Mouse (Mus musculus): ENCODE data around the gene Uroc1.

Gene Uroc1

DNA sequence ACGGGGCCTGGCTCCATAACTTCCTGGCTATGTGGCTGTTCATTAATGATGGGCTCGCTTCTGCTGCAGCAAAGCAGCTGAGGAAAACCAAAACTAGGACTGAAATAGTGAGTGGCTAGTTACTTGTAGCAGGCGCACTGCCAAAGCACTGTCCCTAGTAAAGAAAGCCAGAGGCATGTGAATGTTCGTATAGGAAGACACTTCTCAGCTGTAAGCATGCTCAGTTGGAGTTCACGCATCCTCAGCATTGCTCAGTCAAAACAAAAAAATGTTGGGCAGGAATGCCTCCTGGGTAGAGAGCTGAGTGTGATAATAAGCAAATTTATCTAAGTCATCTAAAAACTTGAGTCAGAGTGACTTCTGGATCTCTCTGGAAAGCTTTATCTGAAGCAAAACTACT is 25.1 kb downstream of the Uroc1 start:
- DNase-seq (ENCODE audit: low spot score), result no peak

DNA sequence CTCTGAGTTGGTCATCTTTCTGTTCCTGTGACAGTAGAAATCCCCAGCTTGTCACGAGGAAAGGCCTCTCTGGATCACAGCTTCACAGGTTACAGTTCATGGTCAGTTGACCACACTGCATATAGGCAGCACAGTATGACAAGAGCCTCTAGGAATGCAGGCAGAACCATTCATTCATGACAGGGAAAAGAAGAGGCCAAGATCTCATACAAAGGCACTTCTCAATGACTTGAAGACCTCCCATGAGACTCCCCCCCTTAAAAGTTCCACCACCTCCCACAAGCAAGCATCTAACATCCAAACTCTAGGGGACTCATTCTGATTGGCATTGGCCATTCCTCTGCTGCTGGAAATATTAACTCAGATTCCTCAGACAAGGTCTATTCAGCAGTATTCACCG is 26.4 kb downstream of the Uroc1 start:
- no peak for DNase-seq (ENCODE audit: low spot score)

- no peak for DNase-seq (ENCODE audit: low spot score)
Observed at GRCm38 (mm10) chr6:90360024-90360781, 27.1 kb downstream of the Uroc1 start.

GRCm38 (mm10) chr6:90360922-90361614 is 28.0 kb downstream of the Uroc1 start:
- DNase-seq (ENCODE audit: low spot score), result no peak

GRCm38 (mm10) chr6:90363301-90363700 is 30.2 kb downstream of the Uroc1 start:
- DNase-seq (ENCODE audit: low spot score), result no peak

GRCm38 (mm10) chr6:90368976-90369724 is 36.1 kb downstream of the Uroc1 start, which contains the start of gene Zxdc:
Zxdc (plus strand) TSS chr6:90369492.
- peak; percentile 98 for DNase-seq (ENCODE audit: low spot score)

- peak; percentile 51 for DNase-seq (ENCODE audit: low spot score)
Observed at GRCm38 (mm10) chr6:90369725-90370553, 36.9 kb downstream of the Uroc1 start.

DNA sequence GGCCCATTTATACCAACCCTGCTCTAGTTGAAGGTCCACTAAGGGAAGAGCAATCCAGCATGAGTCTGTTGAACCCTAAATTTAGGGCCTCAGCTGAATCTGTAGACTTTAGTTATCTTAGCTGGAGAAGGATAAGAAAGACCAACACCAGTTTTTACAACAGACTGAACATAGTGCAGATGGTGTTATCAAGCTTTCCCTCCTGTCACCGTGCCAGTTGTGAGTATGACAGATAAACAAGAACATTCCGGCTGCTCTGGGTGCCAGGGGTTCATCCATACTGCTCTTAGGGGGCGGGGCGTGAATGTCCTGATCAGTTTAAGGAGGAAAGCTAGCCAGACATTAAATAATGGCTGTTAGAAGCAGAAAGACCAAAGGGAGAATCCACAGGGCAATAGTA is 41.6 kb downstream of the Uroc1 start:
- no peak for DNase-seq (ENCODE audit: low spot score)

DNA sequence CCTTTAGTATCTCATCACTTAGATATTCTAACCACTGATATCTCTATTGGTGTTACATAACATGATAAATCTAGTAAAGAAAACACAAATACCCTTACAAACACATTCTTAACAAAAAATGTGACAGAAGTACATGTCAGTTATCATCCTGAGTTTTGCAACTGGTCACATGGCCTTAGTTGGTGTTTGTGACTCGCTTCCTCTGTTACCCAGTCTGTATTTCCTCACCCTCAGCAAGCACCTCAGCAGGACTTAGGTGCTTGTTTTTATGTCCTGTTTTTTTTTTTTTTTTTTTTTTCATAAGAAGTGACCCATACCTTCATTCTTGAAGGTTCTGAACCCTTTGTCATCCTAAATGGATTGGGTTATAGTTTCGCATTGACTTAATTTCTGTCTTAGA is 44.6 kb downstream of the Uroc1 start:
- no peak for DNase-seq (ENCODE audit: low spot score)

GRCm38 (mm10) chr6:90381465-90381864 is 48.4 kb downstream of the Uroc1 start:
- DNase-seq (ENCODE audit: low spot score), result no peak

DNA sequence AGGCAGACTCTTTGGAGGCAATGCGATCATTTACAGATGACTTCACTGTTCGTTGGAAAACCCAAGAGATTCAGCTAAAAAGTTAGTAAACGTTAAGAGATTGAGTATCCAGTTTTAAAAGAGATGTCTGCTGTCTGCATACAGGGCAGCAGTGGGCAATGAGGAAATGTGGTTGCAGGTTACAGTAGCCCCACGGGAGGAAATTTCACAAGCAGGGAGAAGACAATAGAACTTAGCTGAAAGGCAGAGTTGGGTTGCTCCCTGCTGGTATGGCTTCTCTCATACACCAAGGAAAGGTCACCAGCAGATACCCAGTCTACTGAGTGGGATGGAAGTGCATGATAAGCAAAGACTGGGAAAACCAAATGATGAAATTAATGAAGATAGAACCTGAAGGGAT is 57.5 kb downstream of the Uroc1 start:
- DNase-seq (ENCODE audit: low spot score), result no peak

DNA sequence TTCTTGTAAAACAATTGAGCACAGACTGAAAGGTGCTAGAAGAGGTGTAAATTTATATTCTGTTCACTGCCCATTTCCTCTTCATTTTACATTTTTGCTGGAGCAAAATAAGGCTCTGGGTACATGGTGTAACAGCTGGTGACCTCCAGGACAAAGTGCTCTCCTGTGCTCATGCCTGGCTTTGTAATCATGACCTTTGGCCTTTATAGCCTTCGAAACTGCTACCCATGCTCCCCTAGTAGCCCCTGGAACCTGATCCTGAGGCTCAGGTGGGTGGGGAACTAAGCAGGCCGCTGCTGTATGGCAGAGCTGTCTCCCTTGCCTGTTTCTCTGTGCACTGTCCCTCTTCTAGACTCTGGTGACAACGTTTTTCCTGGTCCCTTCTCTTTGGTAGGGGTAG is 60.9 kb downstream of the Uroc1 start:
- DNase-seq (ENCODE audit: low spot score), result no peak

DNA sequence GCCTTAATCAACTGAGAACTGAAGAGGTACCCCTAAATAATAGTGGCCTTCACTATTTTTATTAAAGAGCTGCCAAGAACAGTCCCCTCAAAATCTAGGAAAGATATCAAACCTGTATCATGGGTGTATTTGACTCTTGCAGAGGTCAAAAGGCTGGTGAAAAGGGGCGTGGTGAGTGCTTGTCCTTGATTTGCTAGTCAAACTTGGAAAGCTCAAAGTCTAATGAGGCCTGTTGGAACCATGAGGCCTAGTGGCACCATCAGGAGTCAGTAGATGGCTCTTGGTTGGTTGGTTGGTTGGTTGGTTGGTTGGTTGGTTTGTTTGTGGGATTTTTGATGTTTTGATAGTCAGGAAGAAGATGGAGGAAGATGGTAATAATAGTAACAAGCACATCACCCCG is 62.7 kb downstream of the Uroc1 start:
- DNase-seq (ENCODE audit: low spot score), result no peak

DNA sequence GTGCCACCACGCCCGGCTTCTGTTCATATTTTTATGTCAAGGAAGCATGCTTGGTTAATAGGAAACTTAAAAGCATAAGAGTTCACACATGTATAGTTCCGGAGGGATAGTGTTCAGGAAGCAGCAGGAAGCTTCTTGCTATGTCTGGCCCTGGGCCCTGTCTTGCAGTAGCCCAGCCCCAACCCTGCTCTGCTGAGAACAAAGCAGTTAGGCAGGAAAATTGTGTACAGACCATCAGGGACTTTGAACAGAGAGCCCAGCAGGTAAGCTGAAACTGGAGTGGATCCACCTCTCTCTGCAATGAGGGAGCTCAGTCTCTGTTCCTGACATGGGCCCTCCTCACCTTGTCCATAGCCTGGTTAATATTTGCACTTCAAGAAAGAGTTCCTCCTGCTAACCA is 64.2 kb downstream of the Uroc1 start:
- no peak for DNase-seq (ENCODE audit: low spot score)

- no peak for DNase-seq (ENCODE audit: low spot score)
Observed at GRCm38 (mm10) chr6:90408632-90409031, 75.5 kb downstream of the Uroc1 start.

GRCm38 (mm10) chr6:90410972-90411371 is 77.9 kb downstream of the Uroc1 start:
- DNase-seq (ENCODE audit: low spot score), result no peak

DNA sequence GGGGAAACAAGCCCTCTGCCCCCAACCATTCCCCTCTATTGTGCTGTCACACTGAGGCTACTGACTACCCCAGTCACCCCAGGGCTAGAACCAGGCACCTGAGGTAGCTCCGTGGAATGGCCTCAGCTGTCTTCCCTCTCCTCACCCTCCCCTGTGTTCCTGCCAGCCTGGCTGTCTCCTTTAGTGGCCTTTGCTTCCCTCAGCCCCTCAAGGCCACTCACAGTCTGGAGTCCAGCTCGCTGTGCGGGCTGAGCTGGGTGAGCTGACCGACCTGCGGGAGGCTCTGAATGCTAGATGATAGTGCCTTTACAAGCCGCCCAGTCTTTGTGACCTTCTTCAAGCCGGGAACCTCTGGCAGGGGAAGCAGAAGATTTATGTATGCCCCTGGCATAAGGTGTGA is 78.8 kb downstream of the Uroc1 start:
- no peak for DNase-seq (ENCODE audit: low spot score)

Data from retina, embryonic 14.5 days (tissue).